Mouse (Mus musculus) kidney, adult 2 months (tissue): ENCODE measurements around the gene Csnk2b.

Source experiments
- CTCF ChIP-seq: fragments of 200-500 bp; conservative IDR thresholded peaks from 2 replicates; pipeline ENCODE4 v1.5.1; 2011; ENCODE audit warnings: low read depth, mild to moderate bottlenecking, control low read depth, low read length, moderate library complexity, mixed read lengths; ENCODE audit not compliant: insufficient read depth, insufficient read length
- POLR2A ChIP-seq: fragments of 200-500 bp; IDR thresholded peaks from one replicate; pipeline ENCODE4 v1.6.1; 2011; ENCODE audit warnings: low read depth, low read length, control low read depth

GRCm38 (mm10) chr17:35133517-35133916 lies 11.7 kb upstream of the Csnk2b start:
- TF ChIP-seq CTCF (no peak), POLR2A (no peak)
